Mouse (Mus musculus): ENCODE data around the gene Ermp1. TPM values are rescaled to one million over a fixed set of nuclear protein-coding genes. Genes with fewer than 3 reads are reported as not detected.

The Ermp1 gene
- 2.6 TPM for polyA plus RNA-seq (2015; fragmentation: Illumina TruSeq; extraction: RNeasy Lipid Tissue Mini Kit (QIAGEN cat#74804); ENCODE audit: insufficient read depth, low read depth, low replicate concordance)

DNA sequence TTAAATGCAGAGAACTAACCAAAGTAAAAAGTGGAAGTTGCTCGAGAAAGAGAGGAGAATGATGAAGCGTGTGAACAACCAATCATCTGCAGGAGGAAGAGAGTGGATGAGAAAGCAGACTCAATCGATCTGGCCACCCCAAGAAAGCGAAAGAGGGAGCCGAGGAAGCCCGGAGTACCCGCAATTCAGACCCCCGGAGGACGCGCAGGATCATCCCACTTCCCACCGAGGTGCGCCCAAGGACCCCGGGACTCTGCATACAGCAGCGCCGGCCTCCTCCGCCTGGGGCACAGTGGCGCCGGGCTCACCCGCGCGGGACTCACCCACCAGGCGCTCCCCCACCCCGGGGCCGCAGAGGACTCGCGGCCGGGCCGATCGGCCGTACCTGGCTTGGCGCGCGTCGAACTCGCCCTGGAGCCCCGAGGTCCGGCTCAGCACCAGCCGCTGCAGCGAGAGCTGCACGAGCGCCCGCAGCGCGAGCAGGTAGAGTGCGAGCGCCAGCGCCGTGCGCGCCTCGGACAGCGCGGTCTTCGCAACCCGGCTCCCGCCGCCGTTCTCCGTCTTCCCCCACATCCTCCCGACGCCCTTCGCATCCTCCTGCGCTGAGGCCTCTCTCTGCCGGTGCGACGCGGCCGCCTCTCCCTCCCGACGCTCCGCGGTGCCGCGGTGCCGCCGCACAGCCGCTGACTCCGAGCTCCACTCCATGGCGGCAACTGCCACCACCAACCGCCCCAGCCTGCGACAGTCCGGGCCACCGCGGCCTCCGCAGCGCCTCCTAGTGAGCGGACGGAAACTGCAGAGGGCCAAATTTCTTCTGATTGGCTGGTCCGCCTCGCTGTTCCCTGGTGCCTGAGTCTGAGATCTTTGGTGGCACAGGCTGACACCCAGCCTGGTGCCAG, at the start of gene Ermp1:
Gene Ermp1, minus strand, starts transcription at position 765 of the 899 bp plus-strand sequence.

DNA sequence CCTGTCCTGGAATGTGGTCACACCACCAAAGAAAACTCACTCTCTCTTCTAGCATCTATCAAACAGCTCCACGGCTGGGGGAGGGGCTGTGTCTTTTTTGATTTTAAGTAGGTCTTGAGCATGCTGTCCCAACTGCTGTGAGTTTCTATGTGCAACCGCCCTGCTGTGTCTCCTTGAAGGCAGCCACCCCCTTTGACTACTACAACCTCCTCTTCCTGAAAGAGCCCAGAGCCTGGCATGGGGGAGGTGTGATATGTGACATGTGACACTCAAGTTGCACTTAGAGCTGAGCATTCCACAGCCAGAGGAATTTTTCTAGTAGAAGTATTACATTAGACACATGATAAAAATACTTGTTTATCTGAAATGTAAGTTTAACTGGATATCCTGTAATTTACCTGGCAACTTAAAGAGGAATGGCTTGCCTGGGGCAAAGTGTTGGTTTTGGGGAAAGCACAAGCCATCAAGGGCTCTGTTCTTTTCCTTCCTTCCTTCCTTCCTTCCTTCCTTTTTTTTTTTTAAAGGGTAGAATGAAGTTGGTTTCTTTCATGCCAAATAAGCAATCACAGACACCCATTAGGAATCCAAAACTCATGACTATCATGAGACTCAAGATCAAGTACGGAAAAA, 49.1 kb upstream of the Ermp1 start, which contains the start of gene Mlana:
Gene Mlana, plus strand, starts transcription at position 580 of the 630 bp plus-strand sequence.

Other genes with a start within 250 kb of the Ermp1 start
- gene Pdcd1lg2, start 237.5 kb downstream of the Ermp1 start, polyA plus RNA-seq (2015; fragmentation: Illumina TruSeq; extraction: RNeasy Lipid Tissue Mini Kit (QIAGEN cat#74804); ENCODE audit: insufficient read depth, low read depth, low replicate concordance), result not detected
- 6.5 TPM for gene Ric1, start 126.1 kb downstream of the Ermp1 start, polyA plus RNA-seq (2015; fragmentation: Illumina TruSeq; extraction: RNeasy Lipid Tissue Mini Kit (QIAGEN cat#74804); ENCODE audit: insufficient read depth, low read depth, low replicate concordance)
- gene Mlana, start 49.4 kb upstream of the Ermp1 start, polyA plus RNA-seq (2015; fragmentation: Illumina TruSeq; extraction: RNeasy Lipid Tissue Mini Kit (QIAGEN cat#74804); ENCODE audit: insufficient read depth, low read depth, low replicate concordance), result not detected
- gene 9930021J03Rik, start 157.6 kb upstream of the Ermp1 start, polyA plus RNA-seq (2015; fragmentation: Illumina TruSeq; extraction: RNeasy Lipid Tissue Mini Kit (QIAGEN cat#74804); ENCODE audit: insufficient read depth, low read depth, low replicate concordance), result 4.0 TPM
- gene Ranbp6, start 164.6 kb upstream of the Ermp1 start, polyA plus RNA-seq (2015; fragmentation: Illumina TruSeq; extraction: RNeasy Lipid Tissue Mini Kit (QIAGEN cat#74804); ENCODE audit: insufficient read depth, low read depth, low replicate concordance), result 2.7 TPM